Mouse (Mus musculus): ENCODE measurements around the gene Vmn1r55. TPM values are rescaled to one million over a fixed set of nuclear protein-coding genes. Genes with fewer than 3 reads are reported as not detected.

The Vmn1r55 gene
- total and polyA plus RNA-seq, 2 experiments from 2014 or later = not detected

- Histone ChIP-seq H3K36me3 (ENCODE audit: insufficient read depth, low read length) (peaks cover 29% of the 10 kb centered on the region), H3K9ac (replicated peaks; ENCODE audit: low read length) (no peak overlapping the region), H3K27me3 (ENCODE audit: insufficient read depth, low read length) (no peaks in the 10 kb centered on the region), H3K4me2 (ENCODE audit: low read depth, low read length) (no peak overlapping the region), H3K27ac (no peak overlapping the region), H3K9me3 (ENCODE audit: low read length) (no peaks in the 10 kb centered on the region), H3K4me1 (ENCODE audit: insufficient read depth, low read length) (no peaks in the 10 kb centered on the region), H3K4me3 (ENCODE audit: low read length) (no peak overlapping the region)
- no peak for DNase-seq (ENCODE audit: low spot score)
- 93% methylated on average over 15 of the region's 15 CpGs for WGBS
- ATAC-seq = no peak
- no peak for TF ChIP-seq CTCF (IDR thresholded peaks at IDR 0.05; ENCODE audit: low read depth)
Measured at GRCm38 (mm10) chr7:5091008-5091728, 58.3 kb downstream of the Vmn1r55 start.

- ATAC-seq (no peak), DNase-seq (ENCODE audit: low spot score) (no peak)
- no peak for TF ChIP-seq CTCF (IDR thresholded peaks at IDR 0.05; ENCODE audit: low read depth)
- no peaks in the 10 kb centered on the region for H3K4me1 ChIP-seq (ENCODE audit: insufficient read depth, low read length)
- H3K9ac ChIP-seq (replicated peaks; ENCODE audit: low read length) = no peak overlapping the region
- H3K36me3 ChIP-seq (ENCODE audit: insufficient read depth, low read length) = peaks cover 16% of the 10 kb centered on the region
- no peaks in the 10 kb centered on the region for H3K9me3 ChIP-seq (ENCODE audit: low read length)
- H3K4me3 ChIP-seq (ENCODE audit: low read length) = no peak overlapping the region
- 96% methylated on average over 15 of the region's 15 CpGs for WGBS
- no peak overlapping the region for H3K4me2 ChIP-seq (ENCODE audit: low read depth, low read length)
- H3K27ac ChIP-seq = no peak overlapping the region
- no peaks in the 10 kb centered on the region for H3K27me3 ChIP-seq (ENCODE audit: insufficient read depth, low read length)
Measured at GRCm38 (mm10) chr7:5089853-5090252, 59.6 kb downstream of the Vmn1r55 start.

- ATAC-seq (no peak), DNase-seq (ENCODE audit: low spot score) (no peak)
- Histone ChIP-seq H3K27ac (no peak overlapping the region), H3K27me3 (ENCODE audit: insufficient read depth, low read length) (no peaks in the 10 kb centered on the region), H3K4me3 (ENCODE audit: low read length) (no peak overlapping the region), H3K9me3 (ENCODE audit: low read length) (no peaks in the 10 kb centered on the region), H3K4me1 (ENCODE audit: insufficient read depth, low read length) (no peaks in the 10 kb centered on the region), H3K4me2 (ENCODE audit: low read depth, low read length) (no peak overlapping the region), H3K36me3 (ENCODE audit: insufficient read depth, low read length) (peaks cover 8% of the 10 kb centered on the region; the same call in 1 of the 2 replicates), H3K9ac (replicated peaks; ENCODE audit: low read length) (no peak overlapping the region)
- no peak for TF ChIP-seq CTCF (IDR thresholded peaks at IDR 0.05; ENCODE audit: low read depth)
- 72% methylated on average over 4 of the region's 4 CpGs for WGBS
Measured at GRCm38 (mm10) chr7:5087886-5088285, 61.6 kb downstream of the Vmn1r55 start.

GRCm38 (mm10) chr7:5086921-5087440 is 62.5 kb downstream of the Vmn1r55 start:
- no peak overlapping the region for H3K27ac ChIP-seq
- no peak for DNase-seq (ENCODE audit: low spot score)
- peaks cover 8% of the 10 kb centered on the region; the same call in 1 of the 2 replicates for H3K36me3 ChIP-seq (ENCODE audit: insufficient read depth, low read length)
- H3K4me1 ChIP-seq (ENCODE audit: insufficient read depth, low read length) = peaks cover under 1% of the 10 kb centered on the region; the same call in 1 of the 2 replicates
- no peak overlapping the region for H3K9ac ChIP-seq (replicated peaks; ENCODE audit: low read length)
- no peaks in the 10 kb centered on the region for H3K9me3 ChIP-seq (ENCODE audit: low read length)
- TF ChIP-seq CTCF (IDR thresholded peaks at IDR 0.05; ENCODE audit: low read depth) = no peak
- H3K4me2 ChIP-seq (ENCODE audit: low read depth, low read length) = no peak overlapping the region
- H3K4me3 ChIP-seq (ENCODE audit: low read length) = no peak overlapping the region
- no peak for ATAC-seq
- WGBS = 61% methylated on average over 5 of the region's 5 CpGs
- H3K27me3 ChIP-seq (ENCODE audit: insufficient read depth, low read length) = no peaks in the 10 kb centered on the region

- Histone ChIP-seq H3K27ac (no peak overlapping the region), H3K27me3 (ENCODE audit: insufficient read depth, low read length) (no peaks in the 10 kb centered on the region), H3K9me3 (ENCODE audit: low read length) (no peaks in the 10 kb centered on the region), H3K9ac (replicated peaks; ENCODE audit: low read length) (no peak overlapping the region), H3K36me3 (ENCODE audit: insufficient read depth, low read length) (peaks cover 8% of the 10 kb centered on the region; the same call in 1 of the 2 replicates), H3K4me3 (ENCODE audit: low read length) (no peak overlapping the region), H3K4me1 (ENCODE audit: insufficient read depth, low read length) (peaks cover 11% of the 10 kb centered on the region), H3K4me2 (ENCODE audit: low read depth, low read length) (no peak overlapping the region)
- 88% methylated on average over 1 of the region's 1 CpGs for WGBS
- DNase-seq (ENCODE audit: low spot score) (no peak), ATAC-seq (no peak)
- no peak for TF ChIP-seq CTCF (IDR thresholded peaks at IDR 0.05; ENCODE audit: low read depth)
Measured at GRCm38 (mm10) chr7:5085512-5085911, 64.0 kb downstream of the Vmn1r55 start.

GRCm38 (mm10) chr7:5083325-5084105 is 66.0 kb downstream of the Vmn1r55 start:
- 0 out of 2 replicates have a peak, but pooled peaks cover 2% of the 10 kb centered on the region for H3K36me3 ChIP-seq (ENCODE audit: insufficient read depth, low read length)
- 94% methylated on average over 18 of the region's 18 CpGs for WGBS
- H3K4me1 ChIP-seq (ENCODE audit: insufficient read depth, low read length) = peaks cover 11% of the 10 kb centered on the region

More at GRCm38 (mm10) chr7:5083325-5084105, 66.0 kb downstream of the Vmn1r55 start:
- no peak for DNase-seq (ENCODE audit: low spot score)
- Histone ChIP-seq H3K9me3 (ENCODE audit: low read length) (no peaks in the 10 kb centered on the region), H3K27ac (no peak overlapping the region), H3K27me3 (ENCODE audit: insufficient read depth, low read length) (no peaks in the 10 kb centered on the region), H3K4me3 (ENCODE audit: low read length) (no peak overlapping the region), H3K9ac (replicated peaks; ENCODE audit: low read length) (no peak overlapping the region), H3K4me2 (ENCODE audit: low read depth, low read length) (no peak overlapping the region)
- ATAC-seq = no peak
- TF ChIP-seq CTCF (IDR thresholded peaks at IDR 0.05; ENCODE audit: low read depth) = no peak
